Mouse (Mus musculus): ENCODE results near the gene Msh6. TPM values are rescaled to one million over a fixed set of nuclear protein-coding genes. Genes with fewer than 3 reads are reported as not detected.

Gene Msh6
- total RNA-seq (2012; rRNA removed) (79.3 and 84.7 TPM in 2 replicates), total RNA-seq (2014; rRNA removed) (72.9 and 76.5 TPM in 2 replicates), polyA plus RNA-seq (2012; ENCODE audit: insufficient read length, low read depth) (79.0 and 79.5 TPM in 2 replicates)

GRCm38 (mm10) chr17:87974629-87975228 lies at the start of gene Msh6:
TSS of gene Msh6 (plus strand) at chr17:87975062.
- dilution Hi-C loops (cut with MboI; ENCODE audit: extremely low pct_ligation_motif_present, extremely low pct_unique_long_range_greater_than_20kb, low sequenced_read_pairs): no loop called here
- TF ChIP-seq PAX5 (IDR thresholded peaks at IDR 0.05; ENCODE audit: low read length): no peak
- TF ChIP-seq ZNF384 (IDR thresholded peaks at IDR 0.05; ENCODE audit: low read depth, low read length): no peak
- peak; percentile 85 for TF ChIP-seq ETS1 (conservative IDR thresholded peaks at IDR 0.05; ENCODE audit: low read depth, low read length)
- no peak for TF ChIP-seq POLR2AphosphoS2 (IDR thresholded peaks at IDR 0.05; ENCODE audit: low read depth, low read length)
- TF ChIP-seq SIN3A (IDR thresholded peaks at IDR 0.05; ENCODE audit: low read length): peak; percentile 49; the same call in 1 of the 2 replicates
- TF ChIP-seq MYC (IDR thresholded peaks at IDR 0.05; ENCODE audit: low read depth, low read length): peak; percentile 51; the same call in 1 of the 2 replicates
- no peak for TF ChIP-seq CHD1 (IDR thresholded peaks at IDR 0.05; ENCODE audit: low read depth, low read length)
- peak; percentile 85 for TF ChIP-seq IRF4 (IDR thresholded peaks at IDR 0.05; ENCODE audit: low read depth, low read length)
- no peak for TF ChIP-seq MXI1 (IDR thresholded peaks at IDR 0.05; ENCODE audit: low read depth, low read length)
- TF ChIP-seq KAT2A (IDR thresholded peaks at IDR 0.05; ENCODE audit: insufficient replicate concordance, low read length): 0 out of 2 replicates have a peak, but pooled peaks have one; percentile 40
- 0 out of 2 replicates have a peak, but pooled peaks have one; percentile 1 for TF ChIP-seq SMC3 (IDR thresholded peaks at IDR 0.05; ENCODE audit: low read depth, low read length)
- TF ChIP-seq MAZ (IDR thresholded peaks at IDR 0.05; ENCODE audit: low read depth, low read length): no peak; the same call in 1 of the 2 replicates
- TF ChIP-seq POLR2A (IDR thresholded peaks at IDR 0.05; ENCODE audit: low read depth, low read length): peak; percentile 89
- peak; percentile 78 for TF ChIP-seq RCOR1 (conservative IDR thresholded peaks at IDR 0.05; ENCODE audit: low read depth, low read length)
- TF ChIP-seq USF2 (conservative IDR thresholded peaks at IDR 0.05; ENCODE audit: low read depth, low read length): no peak
- TF ChIP-seq ZMIZ1 (IDR thresholded peaks at IDR 0.05; ENCODE audit: low read depth, low read length): peak; percentile 78; the same call in 1 of the 2 replicates
- TF ChIP-seq CTCF (conservative IDR thresholded peaks at IDR 0.05 in 1 of 2, IDR thresholded peaks at IDR 0.05 in 1 of 2; ENCODE audit: low read depth in 2 of 2, low read length in 2 of 2): no peak
- no peak for TF ChIP-seq JUN (IDR thresholded peaks at IDR 0.05; ENCODE audit: insufficient read depth, low read depth, low read length)
- 0 out of 2 replicates have a peak, but pooled peaks have one; percentile 46 for TF ChIP-seq MAX (IDR thresholded peaks at IDR 0.05; ENCODE audit: low read length)
- no peak for TF ChIP-seq ZC3H11A (IDR thresholded peaks at IDR 0.05; ENCODE audit: low read depth, low read length)
- TF ChIP-seq E2F4 (IDR thresholded peaks at IDR 0.05; ENCODE audit: insufficient replicate concordance, low read depth, low read length): peak; percentile 86; the same call in 1 of the 2 replicates
- peak; percentile 79 for TF ChIP-seq BHLHE40 (IDR thresholded peaks at IDR 0.05; ENCODE audit: low read depth, low read length)
- TF ChIP-seq MEF2A (IDR thresholded peaks at IDR 0.05; ENCODE audit: borderline replicate concordance, low read depth, low read length): peak; percentile 75
- no peak for TF ChIP-seq USF1 (IDR thresholded peaks at IDR 0.05; ENCODE audit: low read depth, low read length)
- TF ChIP-seq ZKSCAN1 (IDR thresholded peaks at IDR 0.05; ENCODE audit: borderline replicate concordance, low read depth, low read length): no peak
- TF ChIP-seq RAD21 (IDR thresholded peaks at IDR 0.05; ENCODE audit: low read depth, low read length): no peak; the same call in none of the 2 replicates
- no peak for TF ChIP-seq JUND (conservative IDR thresholded peaks at IDR 0.05; ENCODE audit: low read depth, low read length)
- peak; percentile 93 for TF ChIP-seq ELF1 (IDR thresholded peaks at IDR 0.05; ENCODE audit: low read depth, low read length)
- TF ChIP-seq EP300 (IDR thresholded peaks at IDR 0.05; ENCODE audit: low read length): peak; percentile 90
- TF ChIP-seq NRF1 (IDR thresholded peaks at IDR 0.05; ENCODE audit: low read depth, low read length): peak; percentile 58; the same call in 1 of the 2 replicates
- peak; percentile 99 for TF ChIP-seq TCF12 (IDR thresholded peaks at IDR 0.05; ENCODE audit: low read depth, low read length)
- TF ChIP-seq NELFE (IDR thresholded peaks at IDR 0.05; ENCODE audit: low read depth, low read length): peak; percentile 83
- TF ChIP-seq TBP (conservative IDR thresholded peaks at IDR 0.05; ENCODE audit: low read depth, low read length): peak; percentile 58
- peak; percentile 38; the same call in 1 of the 2 replicates for TF ChIP-seq HCFC1 (IDR thresholded peaks at IDR 0.05; ENCODE audit: low read depth, low read length)
- TF ChIP-seq CHD2 (IDR thresholded peaks at IDR 0.05; ENCODE audit: low read length): peak; percentile 67; the same call in 1 of the 2 replicates
- TF ChIP-seq GABPA (IDR thresholded peaks at IDR 0.05; ENCODE audit: insufficient replicate concordance, low read depth, low read length): no peak; the same call in 1 of the 2 replicates
- peak; percentile 71 for TF ChIP-seq MAFK (IDR thresholded peaks at IDR 0.05; ENCODE audit: insufficient replicate concordance, low read length)
- TF ChIP-seq UBTF (IDR thresholded peaks at IDR 0.05; ENCODE audit: low read depth, low read length): peak; percentile 31

More at GRCm38 (mm10) chr17:87974629-87975228, at the start of gene Msh6:
- in situ Hi-C loops (cut with MboI; ENCODE audit: low pct_ligation_motif_present, low pct_unique_long_range_greater_than_20kb, low sequenced_read_pairs): no loop called here
- H3K9ac ChIP-seq (ENCODE audit: insufficient read depth, low read depth): peak within 1 kb of the TSS; percentile 74
- peaks cover 14% of the 10 kb centered on the region for H3K9me3 ChIP-seq (replicated peaks; ENCODE audit: low read length)
- H3K79me2 ChIP-seq (replicated peaks; ENCODE audit: control insufficient read depth, extremely low read depth, insufficient read depth, poor library complexity, severe bottlenecking): peaks cover 43% of the 10 kb centered on the region
- H3K27me3 ChIP-seq (replicated peaks): no peaks in the 10 kb centered on the region
- H3K36me3 ChIP-seq (replicated peaks in 1 of 2; ENCODE audit: control insufficient read depth in 1 of 2, insufficient read depth in 1 of 2, low read length in 1 of 2): peaks cover 8 to 20% of the 10 kb centered on the region in 2 experiments
- H3K4me2 ChIP-seq (ENCODE audit: insufficient read depth, low read depth, poor library complexity, severe bottlenecking): peak within 1 kb of the TSS; percentile 85
- H3K4me1 ChIP-seq (ENCODE audit: control insufficient read depth in 1 of 2, insufficient read depth in 2 of 2): peaks cover 14 to 37% of the 10 kb centered on the region in 2 experiments
- peak within 1 kb of the TSS; percentile 93 for H3K27ac ChIP-seq (ENCODE audit: insufficient read depth, low read depth)
- H3K4me3 ChIP-seq (replicated peaks in 1 of 3; ENCODE audit: low read depth in 2 of 3, low read length in 2 of 3, poor library complexity in 1 of 3): peak within 1 kb of the TSS; percentile 83 to 91 (median 87)
- DNase-seq (ENCODE audit: extremely low read depth): peak; percentile 96

Data from CH12.LX (cell line).